Mouse (Mus musculus): ENCODE data around the gene Carmil1. TPM values are rescaled to one million over a fixed set of nuclear protein-coding genes. Genes with fewer than 3 reads are reported as not detected.

Gene Carmil1
- total RNA-seq, 2 experiments from 2014 or later = 29.7 to 44.1 TPM

Other genes starting within 250 kb of the Carmil1 start
- gene Cmah, start 46.6 kb upstream of the Carmil1 start, total RNA-seq (2021) = 1 to 10 TPM; 1.5 to 4.6 TPM

Measured in adrenal gland, adult 18-20 months (tissue).